Mouse (Mus musculus): Measurements from ENCODE around the gene Pcnx. TPM values are rescaled to one million over a fixed set of nuclear protein-coding genes. Genes with fewer than 3 reads are reported as not detected.

The Pcnx gene
- polyA plus RNA-seq, 1 experiment from 2014 or later = 16.7 TPM

DNA sequence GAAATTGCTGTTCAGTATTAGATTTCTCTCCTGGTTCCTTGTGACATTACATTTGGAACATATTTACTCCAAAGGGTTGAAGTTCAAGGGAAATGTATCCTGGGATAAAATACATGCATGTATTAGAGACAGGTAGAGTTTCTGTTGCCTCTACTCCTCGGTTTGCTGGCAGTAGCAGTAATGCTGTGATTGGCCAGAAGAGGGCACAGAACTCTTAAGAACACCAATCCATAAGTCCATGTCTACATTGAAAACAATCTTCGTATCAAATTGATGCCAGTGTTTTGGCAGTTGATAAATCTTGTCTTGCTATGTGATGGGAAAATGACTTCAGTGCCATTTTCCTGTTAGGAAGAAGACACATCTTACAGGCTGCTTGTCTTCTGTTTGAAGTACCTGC, 115.0 kb downstream of the Pcnx start:
- Histone ChIP-seq H3K9ac (ENCODE audit: low read depth, low read length) (no peak overlapping the region), H3K36me3 (ENCODE audit: control insufficient read depth, insufficient read depth, low read length) (peaks cover 90% of the 10 kb centered on the region), H3K27ac (replicated peaks; ENCODE audit: low read depth, low read length) (no peak overlapping the region), H3K9me3 (ENCODE audit: control insufficient read depth, low read length) (no peaks in the 10 kb centered on the region), H3K4me3 (ENCODE audit: low read depth, low read length) (no peak overlapping the region), H3K27me3 (replicated peaks; ENCODE audit: control insufficient read depth, insufficient read depth, low read length) (no peaks in the 10 kb centered on the region), H3K4me2 (ENCODE audit: low read depth, low read length) (no peak overlapping the region), H3K4me1 (ENCODE audit: control insufficient read depth, insufficient read depth, low read length) (no peaks in the 10 kb centered on the region)
- WGBS = 57% methylated on average over 2 of the region's 2 CpGs
- ATAC-seq (ENCODE audit: low read depth) (no peak), DNase-seq (ENCODE audit: low spot score) (peak; percentile 23)

GRCm38 (mm10) chr12:81977346-81977745, 117.5 kb downstream of the Pcnx start:
- Histone ChIP-seq H3K4me1 (ENCODE audit: control insufficient read depth, insufficient read depth, low read length) (no peaks in the 10 kb centered on the region), H3K9ac (ENCODE audit: low read depth, low read length) (no peak overlapping the region), H3K27ac (replicated peaks; ENCODE audit: low read depth, low read length) (no peak overlapping the region), H3K4me2 (ENCODE audit: low read depth, low read length) (no peak overlapping the region), H3K27me3 (replicated peaks; ENCODE audit: control insufficient read depth, insufficient read depth, low read length) (no peaks in the 10 kb centered on the region), H3K9me3 (ENCODE audit: control insufficient read depth, low read length) (no peaks in the 10 kb centered on the region), H3K36me3 (ENCODE audit: control insufficient read depth, insufficient read depth, low read length) (peaks cover 96% of the 10 kb centered on the region), H3K4me3 (ENCODE audit: low read depth, low read length) (no peak overlapping the region)
- ATAC-seq (ENCODE audit: low read depth) (no peak), DNase-seq (ENCODE audit: low spot score) (no peak)
- WGBS = 78% methylated on average over 4 of the region's 4 CpGs

DNA sequence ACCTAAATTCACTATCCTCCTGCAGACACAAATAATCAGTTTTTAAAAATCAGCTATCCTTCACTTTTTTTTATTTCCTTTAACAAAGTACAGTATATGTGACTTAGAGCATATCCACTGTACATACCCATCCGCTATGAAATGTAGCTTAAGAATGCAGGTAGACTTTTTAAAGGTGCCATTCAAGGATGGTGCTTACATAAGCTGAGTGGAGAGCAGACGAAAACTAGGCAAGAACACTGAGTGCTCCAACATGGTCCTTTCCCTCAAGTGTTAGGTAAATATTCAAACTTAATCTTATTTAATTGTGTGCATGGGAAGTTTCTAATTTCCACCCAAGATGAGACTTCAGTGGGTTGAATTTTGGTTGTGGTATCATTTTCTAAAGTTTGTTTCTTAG, 119.5 kb downstream of the Pcnx start:
- H3K4me3 ChIP-seq (ENCODE audit: low read depth, low read length) = no peak overlapping the region
- WGBS = 86% methylated on average over 2 of the region's 2 CpGs
- ATAC-seq (ENCODE audit: low read depth) = no peak
- H3K27ac ChIP-seq (replicated peaks; ENCODE audit: low read depth, low read length) = no peak overlapping the region
- H3K27me3 ChIP-seq (replicated peaks; ENCODE audit: control insufficient read depth, insufficient read depth, low read length) = no peaks in the 10 kb centered on the region
- no peaks in the 10 kb centered on the region for H3K9me3 ChIP-seq (ENCODE audit: control insufficient read depth, low read length)
- peaks cover 95% of the 10 kb centered on the region for H3K36me3 ChIP-seq (ENCODE audit: control insufficient read depth, insufficient read depth, low read length)
- H3K9ac ChIP-seq (ENCODE audit: low read depth, low read length) = no peak overlapping the region
- H3K4me1 ChIP-seq (ENCODE audit: control insufficient read depth, insufficient read depth, low read length) = no peaks in the 10 kb centered on the region
- no peak for DNase-seq (ENCODE audit: low spot score)
- H3K4me2 ChIP-seq (ENCODE audit: low read depth, low read length) = no peak overlapping the region

GRCm38 (mm10) chr12:81992106-81992505, 132.3 kb downstream of the Pcnx start:
- H3K27me3 ChIP-seq (replicated peaks; ENCODE audit: control insufficient read depth, insufficient read depth, low read length) = no peaks in the 10 kb centered on the region
- ATAC-seq (ENCODE audit: low read depth) = no peak
- H3K36me3 ChIP-seq (ENCODE audit: control insufficient read depth, insufficient read depth, low read length) = peaks cover 76% of the 10 kb centered on the region

GRCm38 (mm10) chr12:81992996-81993395, 133.2 kb downstream of the Pcnx start:
- no peak overlapping the region for H3K27ac ChIP-seq (replicated peaks; ENCODE audit: low read depth, low read length)
- no peaks in the 10 kb centered on the region for H3K4me1 ChIP-seq (ENCODE audit: control insufficient read depth, insufficient read depth, low read length)
- no peak overlapping the region for H3K4me2 ChIP-seq (ENCODE audit: low read depth, low read length)
- no peak overlapping the region for H3K9ac ChIP-seq (ENCODE audit: low read depth, low read length)
- ATAC-seq (ENCODE audit: low read depth) = no peak
- 83% methylated on average over 6 of the region's 6 CpGs for WGBS
- H3K4me3 ChIP-seq (ENCODE audit: low read depth, low read length) = no peak overlapping the region
- no peaks in the 10 kb centered on the region for H3K9me3 ChIP-seq (ENCODE audit: control insufficient read depth, low read length)
- no peaks in the 10 kb centered on the region for H3K27me3 ChIP-seq (replicated peaks; ENCODE audit: control insufficient read depth, insufficient read depth, low read length)
- peaks cover 68% of the 10 kb centered on the region for H3K36me3 ChIP-seq (ENCODE audit: control insufficient read depth, insufficient read depth, low read length)
- DNase-seq (ENCODE audit: low spot score) = no peak

More at GRCm38 (mm10) chr12:81992106-81992505, 132.3 kb downstream of the Pcnx start:
- no peak overlapping the region for H3K27ac ChIP-seq (replicated peaks; ENCODE audit: low read depth, low read length)
- 85% methylated on average over 4 of the region's 4 CpGs for WGBS
- no peak overlapping the region for H3K4me2 ChIP-seq (ENCODE audit: low read depth, low read length)
- H3K9ac ChIP-seq (ENCODE audit: low read depth, low read length) = no peak overlapping the region
- H3K4me1 ChIP-seq (ENCODE audit: control insufficient read depth, insufficient read depth, low read length) = no peaks in the 10 kb centered on the region
- DNase-seq (ENCODE audit: low spot score) = no peak
- H3K9me3 ChIP-seq (ENCODE audit: control insufficient read depth, low read length) = no peaks in the 10 kb centered on the region
- H3K4me3 ChIP-seq (ENCODE audit: low read depth, low read length) = no peak overlapping the region

DNA sequence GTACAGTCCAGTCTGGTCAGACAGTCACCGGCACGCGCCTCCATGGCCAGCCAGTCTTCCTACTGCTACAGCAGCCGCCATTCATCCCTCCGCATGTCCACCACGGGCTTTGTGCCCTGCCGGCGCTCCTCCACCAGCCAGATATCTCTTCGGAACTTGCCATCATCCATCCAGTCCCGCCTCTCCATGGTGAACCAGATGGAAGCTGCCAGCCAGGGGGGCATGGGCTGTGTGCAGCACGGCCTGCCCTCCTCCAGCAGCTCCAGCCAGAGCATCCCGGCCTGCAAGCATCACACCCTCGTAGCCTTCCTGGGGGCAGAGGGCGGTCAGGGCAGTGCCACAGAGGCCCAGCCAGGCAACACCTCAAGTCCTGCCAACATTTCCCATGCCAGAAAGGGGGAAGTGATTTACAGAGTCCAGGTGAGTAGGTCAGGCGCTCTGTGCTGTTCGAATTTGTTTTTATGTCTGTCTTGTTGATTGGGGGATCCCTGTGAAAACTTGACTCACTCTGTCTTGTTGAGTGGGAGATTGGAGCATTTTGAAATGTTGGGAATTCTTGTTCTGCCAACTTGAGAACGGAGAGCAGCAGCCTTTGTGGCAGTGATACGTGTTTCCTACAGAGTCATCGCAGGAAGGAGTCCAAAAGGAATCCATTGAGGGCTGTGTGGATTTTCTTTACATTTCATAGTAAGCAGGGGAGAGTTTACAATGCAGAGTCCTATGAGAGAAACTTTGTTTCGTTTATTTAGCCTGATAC, 135.3 kb downstream of the Pcnx start:
- H3K4me3 ChIP-seq (ENCODE audit: low read depth, low read length) = no peak overlapping the region
- no peaks in the 10 kb centered on the region for H3K9me3 ChIP-seq (ENCODE audit: control insufficient read depth, low read length)
- H3K9ac ChIP-seq (ENCODE audit: low read depth, low read length) = no peak overlapping the region
- no peaks in the 10 kb centered on the region for H3K27me3 ChIP-seq (replicated peaks; ENCODE audit: control insufficient read depth, insufficient read depth, low read length)
- WGBS = 91% methylated on average over 20 of the region's 20 CpGs
- DNase-seq (ENCODE audit: low spot score) (no peak), ATAC-seq (ENCODE audit: low read depth) (no peak)
- H3K27ac ChIP-seq (replicated peaks; ENCODE audit: low read depth, low read length) = no peak overlapping the region
- no peak overlapping the region for H3K4me2 ChIP-seq (ENCODE audit: low read depth, low read length)
- peaks cover 56% of the 10 kb centered on the region for H3K36me3 ChIP-seq (ENCODE audit: control insufficient read depth, insufficient read depth, low read length)
- no peaks in the 10 kb centered on the region for H3K4me1 ChIP-seq (ENCODE audit: control insufficient read depth, insufficient read depth, low read length)

- WGBS = 85% methylated on average over 14 of the region's 14 CpGs
- H3K36me3 ChIP-seq (ENCODE audit: control insufficient read depth, insufficient read depth, low read length) = peaks cover 39% of the 10 kb centered on the region
Observed at GRCm38 (mm10) chr12:81996679-81997362, 137.0 kb downstream of the Pcnx start.

DNA sequence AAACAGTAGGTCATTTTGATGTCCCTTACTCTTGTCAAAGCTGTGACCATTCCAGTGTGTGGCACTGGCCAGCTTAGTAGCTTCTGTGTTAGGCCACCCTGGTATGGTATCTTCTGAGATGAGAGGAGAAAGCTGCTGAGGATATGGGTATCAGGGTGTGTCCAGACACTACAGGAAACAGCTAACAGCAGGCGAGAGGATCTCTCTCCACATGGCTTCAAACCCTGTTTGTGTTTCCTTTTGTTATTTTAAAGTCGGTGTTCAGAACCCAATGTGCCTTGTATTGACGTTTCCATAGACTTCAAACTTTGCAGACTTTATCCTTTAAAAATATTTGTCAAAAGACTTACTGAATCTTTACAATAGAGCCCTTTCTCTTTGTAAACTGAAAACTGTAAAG, 137.7 kb downstream of the Pcnx start:
- Histone ChIP-seq H3K36me3 (ENCODE audit: control insufficient read depth, insufficient read depth, low read length) (peaks cover 32% of the 10 kb centered on the region), H3K4me3 (ENCODE audit: low read depth, low read length) (no peak overlapping the region), H3K27me3 (replicated peaks; ENCODE audit: control insufficient read depth, insufficient read depth, low read length) (no peaks in the 10 kb centered on the region), H3K9me3 (ENCODE audit: control insufficient read depth, low read length) (no peaks in the 10 kb centered on the region), H3K9ac (ENCODE audit: low read depth, low read length) (no peak overlapping the region), H3K4me1 (ENCODE audit: control insufficient read depth, insufficient read depth, low read length) (no peaks in the 10 kb centered on the region), H3K4me2 (ENCODE audit: low read depth, low read length) (no peak overlapping the region), H3K27ac (replicated peaks; ENCODE audit: low read depth, low read length) (no peak overlapping the region)
- WGBS = 54% methylated on average over 3 of the region's 3 CpGs
- no peak for DNase-seq (ENCODE audit: low spot score)
- ATAC-seq (ENCODE audit: low read depth) = no peak

More at GRCm38 (mm10) chr12:81996679-81997362, 137.0 kb downstream of the Pcnx start:
- ATAC-seq (ENCODE audit: low read depth) (no peak), DNase-seq (ENCODE audit: low spot score) (no peak)
- Histone ChIP-seq H3K4me2 (ENCODE audit: low read depth, low read length) (no peak overlapping the region), H3K27me3 (replicated peaks; ENCODE audit: control insufficient read depth, insufficient read depth, low read length) (no peaks in the 10 kb centered on the region), H3K4me1 (ENCODE audit: control insufficient read depth, insufficient read depth, low read length) (no peaks in the 10 kb centered on the region), H3K9me3 (ENCODE audit: control insufficient read depth, low read length) (no peaks in the 10 kb centered on the region), H3K4me3 (ENCODE audit: low read depth, low read length) (no peak overlapping the region), H3K9ac (ENCODE audit: low read depth, low read length) (no peak overlapping the region), H3K27ac (replicated peaks; ENCODE audit: low read depth, low read length) (no peak overlapping the region)
